Mouse (Mus musculus) Patski (cell line): ENCODE results near the gene Ccdc97. TPM values are rescaled to one million over a fixed set of nuclear protein-coding genes. Genes with fewer than 3 reads are reported as not detected.

ENCODE experiments used
- ATAC-seq: fragments of 100-300 bp; one replicate; pipeline ENCODE4 v1.8.0; 2021
- CTCF ChIA-PET: fragments of 350-600 bp; sonication (Branson Sonifier 250); formaldehyde crosslinking; loops from one replicate; lab custom pipeline; 2022; ENCODE audit warnings: inconsistent platforms; lab: Charles Lee
- POLR2A ChIA-PET: fragments of 350-600 bp; sonication (Branson Sonifier 250); formaldehyde crosslinking; loops from one replicate; lab custom pipeline; 2022; ENCODE audit warnings: antibody characterized with exemption, inconsistent platforms; lab: Charles Lee
- DNase-seq: peaks from one replicate; pipeline ENCODE4 v3.0.0-alpha.2; 2011; ENCODE audit warnings: low read depth, low spot score
- H3K27me3 ChIP-seq: fragments of 371-371 bp; one replicate; pipeline ENCODE4 v1.5.1; 2021
- CTCF ChIP-seq: fragments of 100-300 bp; IDR thresholded peaks from one replicate; pipeline ENCODE4 v1.5.1; 2021
- in situ Hi-C: fragments of 300-500 bp; cut with MboI; formaldehyde crosslinking; loops from 3 replicates; pipeline ENCODE4 v1.11.1; 2018; ENCODE audit warnings: low pct_unique_long_range_greater_than_20kb, mixed read lengths
- polyA plus RNA-seq: library from polyadenylated mRNA; unstranded; gene quantifications from one replicate; pipeline ENCODE4 v1.2.3, GENCODE M21; 2021

The Ccdc97 gene
- polyA plus RNA-seq, 1 experiment from 2014 or later: 33.7 TPM

- ChIA-PET POLR2A (interaction anchor here (1.1 to 1.2 kb wide), 2 partner anchors 22 to 39 kb away, joined by 4 read pairs; partner anchors contain the start of gene Exosc5), CTCF (interaction anchor here (0.7 to 1.2 kb wide), 3 partner anchors 10 to 25 kb away, joined by 3 read pairs; no protein-coding TSS in a partner anchor)
- no peaks in the 10 kb centered on the region for H3K27me3 ChIP-seq
- TF ChIP-seq CTCF: no peak
- ATAC-seq (no peak), DNase-seq (no peak)
- in situ Hi-C loops: no loop called here
Observed at GRCm38 (mm10) chr7:25681341-25682231, 37.3 kb downstream of the Ccdc97 start.

- POLR2A ChIA-PET: interaction anchor here (1.2 kb wide), 1 partner anchor 39 kb away, joined by 4 read pairs; no protein-coding TSS in a partner anchor
- TF ChIP-seq CTCF: no peak
- ATAC-seq (peak; percentile 95), DNase-seq (peak; percentile 89)
- CTCF ChIA-PET: interaction anchor here (0.7 to 1.2 kb wide), 7 partner anchors 9 to 43 kb away, joined by 3 read pairs; no protein-coding TSS in a partner anchor
- H3K27me3 ChIP-seq: no peaks in the 10 kb centered on the region
- in situ Hi-C loops: no loop called here
Observed at GRCm38 (mm10) chr7:25680514-25681258, 38.2 kb downstream of the Ccdc97 start, which contains the start of gene B9d2. TSS of gene B9d2 (plus strand) at chr7:25680780.

- POLR2A ChIA-PET: interaction anchor here (1.2 kb wide), 1 partner anchor 40 kb away, joined by 4 read pairs; no protein-coding TSS in a partner anchor
- CTCF ChIA-PET: interaction anchor here (0.9 to 1.2 kb wide), 4 partner anchors 11 to 44 kb away, joined by 3 read pairs; no protein-coding TSS in a partner anchor
- ATAC-seq (no peak), DNase-seq (no peak)
- no peaks in the 10 kb centered on the region for H3K27me3 ChIP-seq
- TF ChIP-seq CTCF: no peak
- in situ Hi-C loops: no loop called here
Observed at GRCm38 (mm10) chr7:25679971-25680370, 38.9 kb downstream of the Ccdc97 start.

DNA sequence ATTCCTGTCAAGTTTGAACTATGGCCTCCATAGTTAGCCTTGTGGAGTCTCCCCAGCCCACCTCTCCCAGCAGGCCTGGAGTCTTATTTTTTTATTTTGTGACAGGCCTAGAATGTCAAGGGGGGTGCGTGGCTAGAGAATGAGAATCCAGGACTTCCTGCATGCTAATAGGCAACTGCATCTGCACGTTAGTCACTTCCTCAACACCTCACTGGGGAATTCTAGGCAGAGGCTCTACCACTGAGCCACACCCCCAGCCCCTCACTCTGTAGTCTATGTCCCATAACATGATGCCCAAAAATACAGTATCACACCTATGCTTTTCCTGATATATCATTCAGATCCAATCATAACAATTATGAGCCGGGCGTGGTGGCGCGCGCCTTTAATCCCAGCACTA lies 41.9 kb downstream of the Ccdc97 start:
- POLR2A ChIA-PET: no interaction called here
- DNase-seq: no peak
- in situ Hi-C loops: no loop called here
- H3K27me3 ChIP-seq: no peaks in the 10 kb centered on the region
- TF ChIP-seq CTCF: no peak
- no peak for ATAC-seq
- CTCF ChIA-PET: interaction anchor here (1.0 to 1.4 kb wide), 2 partner anchors 14 to 60 kb away, joined by 3 read pairs; no protein-coding TSS in a partner anchor

GRCm38 (mm10) chr7:25676085-25676781 lies 42.7 kb downstream of the Ccdc97 start:
- TF ChIP-seq CTCF: no peak
- CTCF ChIA-PET: interaction anchor here (1.0 to 1.4 kb wide), 2 partner anchors 13 to 60 kb away, joined by 3 read pairs; no protein-coding TSS in a partner anchor
- ATAC-seq (no peak), DNase-seq (no peak)
- H3K27me3 ChIP-seq: no peaks in the 10 kb centered on the region
- in situ Hi-C loops: no loop called here
- POLR2A ChIA-PET: no interaction called here

DNA sequence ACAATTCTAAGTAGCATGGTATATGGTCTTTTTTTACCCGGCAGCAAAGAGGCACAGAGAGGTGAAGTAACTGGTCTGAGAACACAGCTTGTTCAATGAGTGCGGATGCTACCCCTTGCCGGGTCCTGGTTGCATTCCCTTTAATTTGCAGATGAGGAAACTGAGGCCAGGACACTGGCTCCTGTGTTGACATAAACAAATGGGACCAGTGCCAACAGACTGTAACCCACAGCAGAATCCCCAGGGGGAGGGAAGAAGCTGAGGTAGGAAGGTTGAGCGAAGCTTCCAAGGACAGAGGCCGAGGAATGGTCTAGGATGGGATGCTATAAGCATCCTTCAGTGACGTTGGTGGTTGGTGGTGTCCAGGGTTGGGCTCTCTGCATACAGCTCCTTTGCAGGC lies 43.5 kb downstream of the Ccdc97 start:
- ATAC-seq (no peak), DNase-seq (no peak)
- TF ChIP-seq CTCF: no peak
- CTCF ChIA-PET: interaction anchor here (1.4 to 2.2 kb wide), 2 partner anchors 13 to 61 kb away, joined by 3 to 8 read pairs; no protein-coding TSS in a partner anchor
- in situ Hi-C loops: no loop called here
- no peaks in the 10 kb centered on the region for H3K27me3 ChIP-seq
- POLR2A ChIA-PET: no interaction called here

- in situ Hi-C loops: no loop called here
- POLR2A ChIA-PET: no interaction called here
- no peak for TF ChIP-seq CTCF
- CTCF ChIA-PET: interaction anchor here (2.2 kb wide), 1 partner anchor 12 kb away, joined by 8 read pairs; no protein-coding TSS in a partner anchor
- no peaks in the 10 kb centered on the region for H3K27me3 ChIP-seq
- DNase-seq: no peak
- ATAC-seq: no peak
Observed at GRCm38 (mm10) chr7:25674719-25675300, 44.1 kb downstream of the Ccdc97 start, which contains the start of gene Tmem91. TSS of gene Tmem91 (minus strand) at chr7:25675166.

DNA sequence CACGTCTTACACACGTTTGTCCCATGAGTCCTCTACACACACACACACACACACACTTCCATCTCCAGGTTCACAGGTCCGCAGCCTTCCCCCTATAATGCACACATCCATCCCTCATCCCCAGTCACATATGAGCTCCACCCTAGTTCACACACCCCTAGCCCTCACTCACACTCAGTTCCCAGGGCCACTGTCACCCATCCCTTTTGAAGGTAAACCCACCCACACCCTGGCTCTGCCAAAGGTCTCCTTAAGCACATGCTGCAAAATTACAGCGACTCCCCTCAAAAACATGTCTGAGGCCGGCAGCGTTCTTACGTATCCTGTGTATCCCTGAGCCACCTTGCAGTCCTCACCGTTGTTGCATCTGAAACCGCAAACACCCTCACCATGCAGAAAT lies 44.6 kb downstream of the Ccdc97 start:
- ChIA-PET POLR2A (no interaction called here), CTCF (interaction anchor here (1.0 to 2.2 kb wide), 2 partner anchors 9 to 12 kb away, joined by 3 to 8 read pairs; no protein-coding TSS in a partner anchor)
- no peak for DNase-seq
- in situ Hi-C loops: no loop called here
- no peak for ATAC-seq
- no peak for TF ChIP-seq CTCF
- H3K27me3 ChIP-seq: no peaks in the 10 kb centered on the region

DNA sequence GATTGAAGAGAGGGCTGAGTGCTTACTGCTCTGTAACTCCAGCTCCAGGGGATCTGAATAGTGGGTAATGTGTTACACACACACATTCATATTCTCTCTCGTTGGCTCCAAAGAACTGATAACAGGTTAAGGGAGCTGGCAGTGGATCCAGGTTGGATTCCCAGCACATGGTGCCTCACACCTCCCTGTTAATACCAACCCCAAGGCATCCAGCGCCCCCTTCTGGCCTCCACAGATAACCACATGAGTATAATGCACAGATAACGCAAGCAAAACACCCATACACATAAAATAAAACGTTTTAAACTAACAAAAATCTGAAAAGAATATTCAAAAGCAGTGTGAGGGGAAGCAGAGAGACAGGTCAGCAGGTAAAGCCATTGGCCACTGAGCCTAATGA lies 46.4 kb downstream of the Ccdc97 start:
- ATAC-seq: no peak
- ChIA-PET CTCF (interaction anchor here (1.4 kb wide), 1 partner anchor 8 kb away, joined by 3 read pairs; the partner anchor contains the start of gene B9d2), POLR2A (no interaction called here)
- no peak for TF ChIP-seq CTCF
- DNase-seq: no peak
- in situ Hi-C loops: no loop called here
- no peaks in the 10 kb centered on the region for H3K27me3 ChIP-seq
